Mouse (Mus musculus) CH12.LX (cell line): ENCODE measurements at regions not wholly inside any gene's neighbourhood (a gene's known extent, or its start where the extent isn't known, plus 50 kb on each side); places are given as distances from the start of the nearest gene placed in this dataset.

Experiments used
- DNase-seq: peaks from one replicate; pipeline ENCODE4 v3.0.0-alpha.2; 2013; ENCODE audit errors: extremely low read depth
- H3K27ac ChIP-seq: 2 replicates; pipeline ENCODE4 v1.5.1; 2012; ENCODE audit warnings: low read depth, mild to moderate bottlenecking, control low read depth, moderate library complexity; ENCODE audit not compliant: insufficient read depth
- H3K27me3 ChIP-seq: replicated peaks from 2 replicates; pipeline ENCODE3; 2012; ENCODE audit warnings: inconsistent platforms
- H3K36me3 ChIP-seq, 2 experiments: replicated peaks in 1 of 2; 2 replicates each; pipeline versions ENCODE3 to v1.6.1; 2012; ENCODE audit warnings: inconsistent platforms in 1 of 2, low read length in 1 of 2, mild to moderate bottlenecking in 1 of 2, mixed read lengths in 1 of 2, moderate library complexity in 1 of 2; ENCODE audit not compliant: control insufficient read depth in 1 of 2, insufficient read depth in 1 of 2
- H3K4me1 ChIP-seq, 2 experiments: 2 replicates each; pipeline ENCODE4 v1.6.1; 2012; ENCODE audit warnings: inconsistent platforms in 1 of 2, moderate library complexity in 1 of 2; ENCODE audit not compliant: insufficient read depth in 2 of 2, control insufficient read depth in 1 of 2
- H3K4me2 ChIP-seq: 2 replicates; pipeline ENCODE4 v1.6.1; 2012; ENCODE audit warnings: low read depth, mild to moderate bottlenecking, control low read depth; ENCODE audit not compliant: poor library complexity, insufficient read depth, severe bottlenecking
- H3K4me3 ChIP-seq, 3 experiments: fragments of 150-350 bp in 1 of 3; sonication (generic) in 1 of 3; replicated peaks in 1 of 3; 2 replicates each; pipeline versions ENCODE3 to v1.5.1; 2011 to 2012; ENCODE audit warnings: low read depth in 2 of 3, low read length in 2 of 3, mild to moderate bottlenecking in 2 of 3, moderate library complexity in 2 of 3, control low read depth in 1 of 3, improper control_type of control experiment in 1 of 3, inconsistent platforms in 1 of 3, mixed read lengths in 1 of 3; ENCODE audit not compliant: poor library complexity in 1 of 3
- H3K79me2 ChIP-seq: replicated peaks from 2 replicates; pipeline ENCODE4 v1.6.1; 2012; ENCODE audit warnings: mild to moderate bottlenecking, moderate library complexity; ENCODE audit not compliant: control insufficient read depth, poor library complexity, insufficient read depth, severe bottlenecking; ENCODE audit errors: extremely low read depth
- H3K9ac ChIP-seq: 2 replicates; pipeline ENCODE4 v1.6.1; 2012; ENCODE audit warnings: low read depth, mild to moderate bottlenecking, control low read depth, moderate library complexity; ENCODE audit not compliant: insufficient read depth
- H3K9me3 ChIP-seq: replicated peaks from 2 replicates; pipeline ENCODE3; 2012; ENCODE audit warnings: low read length, inconsistent platforms, mixed read lengths
- CTCF ChIP-seq, 2 experiments: IDR thresholded peaks in 1 of 2; conservative IDR thresholded peaks in 1 of 2; 2 replicates each; pipeline ENCODE4 v1.5.1; 2011 to 2012; ENCODE audit warnings: low read depth in 2 of 2, low read length in 2 of 2, improper control_type of control experiment in 1 of 2, inconsistent platforms in 1 of 2, mild to moderate bottlenecking in 1 of 2, moderate library complexity in 1 of 2
- ETS1 ChIP-seq: conservative IDR thresholded peaks from 2 replicates; pipeline ENCODE4 v1.6.1; 2012; ENCODE audit warnings: low read depth, mild to moderate bottlenecking, inconsistent platforms, low read length, improper control_type of control experiment, moderate library complexity
- GABPA ChIP-seq: IDR thresholded peaks from 2 replicates; pipeline ENCODE4 v1.6.1; 2012; ENCODE audit warnings: low read depth, low read length, improper control_type of control experiment, inconsistent platforms; ENCODE audit not compliant: insufficient replicate concordance
- HCFC1 ChIP-seq: IDR thresholded peaks from 2 replicates; pipeline ENCODE4 v1.6.1; 2012; ENCODE audit warnings: low read depth, mild to moderate bottlenecking, inconsistent platforms, low read length, improper control_type of control experiment
- KAT2A ChIP-seq: IDR thresholded peaks from 2 replicates; pipeline ENCODE4 v1.6.1; 2012; ENCODE audit warnings: low read length, improper control_type of control experiment, inconsistent platforms; ENCODE audit not compliant: insufficient replicate concordance
- MAFK ChIP-seq: IDR thresholded peaks from 2 replicates; pipeline ENCODE4 v1.6.1; 2011; ENCODE audit warnings: low read length, improper control_type of control experiment; ENCODE audit not compliant: insufficient replicate concordance
- MEF2A ChIP-seq: IDR thresholded peaks from 2 replicates; pipeline ENCODE4 v1.6.1; 2014; ENCODE audit warnings: low read depth, mild to moderate bottlenecking, inconsistent platforms, low read length, improper control_type of control experiment, borderline replicate concordance
- MXI1 ChIP-seq: IDR thresholded peaks from 2 replicates; pipeline ENCODE4 v1.6.1; 2011; ENCODE audit warnings: mild to moderate bottlenecking, low read depth, low read length, improper control_type of control experiment
- NELFE ChIP-seq: IDR thresholded peaks from 2 replicates; pipeline ENCODE4 v1.6.1; 2011; ENCODE audit warnings: low read depth, low read length, improper control_type of control experiment
- PAX5 ChIP-seq: IDR thresholded peaks from 2 replicates; pipeline ENCODE4 v1.6.1; 2012; ENCODE audit warnings: low read length, inconsistent platforms, mixed read lengths
- POLR2A ChIP-seq: IDR thresholded peaks from 2 replicates; pipeline ENCODE4 v1.6.1; 2011; ENCODE audit warnings: low read depth, mild to moderate bottlenecking, improper control_type of control experiment, low read length
- RAD21 ChIP-seq: IDR thresholded peaks from 2 replicates; pipeline ENCODE4 v1.6.1; 2011; ENCODE audit warnings: low read depth, mild to moderate bottlenecking, low read length, improper control_type of control experiment, moderate library complexity
- RCOR1 ChIP-seq: conservative IDR thresholded peaks from 2 replicates; pipeline ENCODE4 v1.6.1; 2012; ENCODE audit warnings: low read depth, mild to moderate bottlenecking, inconsistent platforms, low read length, improper control_type of control experiment
- SIN3A ChIP-seq: IDR thresholded peaks from 2 replicates; pipeline ENCODE4 v1.6.1; 2012; ENCODE audit warnings: low read length, improper control_type of control experiment, inconsistent platforms
- TBP ChIP-seq: conservative IDR thresholded peaks from 2 replicates; pipeline ENCODE4 v1.6.1; 2011; ENCODE audit warnings: low read depth, low read length, improper control_type of control experiment
- TCF12 ChIP-seq: IDR thresholded peaks from 2 replicates; pipeline ENCODE4 v1.6.1; 2014; ENCODE audit warnings: low read depth, mild to moderate bottlenecking, inconsistent platforms, low read length, improper control_type of control experiment
- USF2 ChIP-seq: conservative IDR thresholded peaks from 2 replicates; pipeline ENCODE4 v1.6.1; 2011; ENCODE audit warnings: low read depth, low read length, improper control_type of control experiment
- ZC3H11A ChIP-seq: IDR thresholded peaks from 2 replicates; pipeline ENCODE4 v1.6.1; 2012; ENCODE audit warnings: low read depth, mild to moderate bottlenecking, inconsistent platforms, low read length, improper control_type of control experiment
- ZMIZ1 ChIP-seq: IDR thresholded peaks from 2 replicates; pipeline ENCODE4 v1.6.1; 2012; ENCODE audit warnings: low read depth, mild to moderate bottlenecking, inconsistent platforms, low read length, improper control_type of control experiment
- dilution Hi-C: fragments of 300-500 bp; cut with MboI; formaldehyde crosslinking; loops from 2 replicates; pipeline ENCODE4 v1.14.3; 2020; ENCODE audit warnings: low sequenced_read_pairs; ENCODE audit not compliant: extremely low pct_unique_long_range_greater_than_20kb, extremely low pct_ligation_motif_present
- in situ Hi-C: fragments of 300-500 bp; cut with MboI; formaldehyde crosslinking; loops from 3 replicates; pipeline ENCODE4 v1.14.3; 2019; ENCODE audit warnings: low sequenced_read_pairs, low pct_ligation_motif_present, low pct_unique_long_range_greater_than_20kb, mixed read lengths

- Histone ChIP-seq H3K4me2 (no peak overlapping the region), H3K9ac (no peak overlapping the region), H3K36me3 (no peaks in the 10 kb centered on the region)
- dilution Hi-C loops = no loop called here
- TF ChIP-seq RCOR1 (no peak), RAD21 (no peak), ZMIZ1 (no peak), TCF12 (no peak), ZC3H11A (no peak), KAT2A (no peak), MEF2A (no peak), HCFC1 (no peak), USF2 (no peak), SIN3A (no peak)
- TF ChIP-seq, all 38 proteins: peak for 0
- Histone ChIP-seq H3K27ac (no peak overlapping the region), H3K4me1 (peaks cover 0 to 4% of the 10 kb centered on the region in 2 experiments; a peak in 2 of 4 replicates), H3K27me3 (no peaks in the 10 kb centered on the region), H3K4me3 (no peak overlapping the region), H3K79me2 (no peaks in the 10 kb centered on the region), H3K9me3 (no peaks in the 10 kb centered on the region)
- in situ Hi-C loops = no loop called here
- no peak for DNase-seq
These were observed 670.0 kb downstream of the Kcnj2 start for GRCm38 (mm10) chr11:111735961-111736360.

- in situ Hi-C loops (no loop called here), dilution Hi-C loops (no loop called here)
These were observed 677.4 kb downstream of the Kcnj2 start for GRCm38 (mm10) chr11:111743356-111743755.

More at GRCm38 (mm10) chr11:111743356-111743755, 677.4 kb downstream of the Kcnj2 start:
- Histone ChIP-seq H3K4me3 (no peak overlapping the region), H3K9me3 (no peaks in the 10 kb centered on the region), H3K9ac (no peak overlapping the region), H3K4me2 (no peak overlapping the region), H3K36me3 (no peaks in the 10 kb centered on the region), H3K27me3 (no peaks in the 10 kb centered on the region), H3K79me2 (no peaks in the 10 kb centered on the region; the same call in 1 of the 2 replicates), H3K27ac (no peak overlapping the region), H3K4me1 (no peaks in the 10 kb centered on the region)
- no peak for TF ChIP-seq USF2
- TF ChIP-seq NELFE = no peak
- no peak for TF ChIP-seq GABPA
- no peak for TF ChIP-seq MXI1
- TF ChIP-seq TBP = no peak
- no peak for TF ChIP-seq PAX5
- TF ChIP-seq CTCF (conservative IDR thresholded peaks at IDR 0.05 in 1 of 2, IDR thresholded peaks at IDR 0.05 in 1 of 2; ENCODE audit: low read depth in 2 of 2, low read length in 2 of 2) = no peak
- no peak for TF ChIP-seq MAFK
- TF ChIP-seq ZMIZ1 = no peak
- TF ChIP-seq ETS1 = no peak
- TF ChIP-seq POLR2A = no peak
- no peak for DNase-seq
